Mouse (Mus musculus): ENCODE results near the gene Camkmt.

- no peak for TF ChIP-seq CTCF (IDR thresholded peaks at IDR 0.05; ENCODE audit: borderline replicate concordance, extremely low read depth, insufficient read depth, insufficient read length)
- no peak for TF ChIP-seq POLR2A (IDR thresholded peaks at IDR 0.05; ENCODE audit: borderline replicate concordance, extremely low read depth, insufficient read depth, insufficient read length, poor library complexity, severe bottlenecking)
These were observed 5.0 kb upstream of the Camkmt start for GRCm38 (mm10) chr17:85085335-85085734.

Data from brain, embryonic 14.5 days (tissue).